Mouse (Mus musculus): ENCODE data around the gene Mrps6. TPM values are rescaled to one million over a fixed set of nuclear protein-coding genes. Genes with fewer than 3 reads are reported as not detected.

Gene Mrps6
- polyA plus RNA-seq (2012), result 0.19 TPM in 1 of 2 replicates, not detected in the other

- TF ChIP-seq GATA1 (IDR thresholded peaks at IDR 0.05; ENCODE audit: low read length) (no peak), TAL1 (IDR thresholded peaks at IDR 0.05; ENCODE audit: low read length) (no peak)
- peaks cover 14% of the 10 kb centered on the region for H3K36me3 ChIP-seq (ENCODE audit: control insufficient read depth)
- peak within 1 kb of the TSS; percentile 85 for H3K4me3 ChIP-seq (replicated peaks)
- H3K9me3 ChIP-seq (ENCODE audit: control insufficient read depth, low read length), result peaks cover 13% of the 10 kb centered on the region
- H3K4me1 ChIP-seq (ENCODE audit: control insufficient read depth), result peaks cover 22% of the 10 kb centered on the region
- H3K27me3 ChIP-seq (ENCODE audit: control insufficient read depth), result peaks cover 17% of the 10 kb centered on the region
These were observed at the start of gene Mrps6, which contains the start of the genes Gm49711 and Slc5a3 for GRCm38 (mm10) chr16:92057852-92058643. Gene Mrps6 (plus strand): TSS chr16:92058270. Gene Gm49711 (plus strand): TSS chr16:92058316. Gene Slc5a3 (plus strand): TSS chr16:92058322.

- Histone ChIP-seq H3K36me3 (ENCODE audit: control insufficient read depth) (no peaks in the 10 kb centered on the region), H3K4me3 (replicated peaks) (no peak overlapping the region), H3K4me1 (ENCODE audit: control insufficient read depth) (peaks cover 3% of the 10 kb centered on the region; the same call in 1 of the 2 replicates), H3K9me3 (ENCODE audit: control insufficient read depth, low read length) (peaks cover 10% of the 10 kb centered on the region), H3K27me3 (ENCODE audit: control insufficient read depth) (no peaks in the 10 kb centered on the region)
- TF ChIP-seq TAL1 (IDR thresholded peaks at IDR 0.05; ENCODE audit: low read length), result no peak
- no peak for TF ChIP-seq GATA1 (IDR thresholded peaks at IDR 0.05; ENCODE audit: low read length)
These were observed 48.5 kb upstream of the Mrps6 start for GRCm38 (mm10) chr16:92009586-92009985.

- TF ChIP-seq TAL1 (IDR thresholded peaks at IDR 0.05; ENCODE audit: low read length), result no peak
- no peak for TF ChIP-seq GATA1 (IDR thresholded peaks at IDR 0.05; ENCODE audit: low read length)
These were observed 41.3 kb upstream of the Mrps6 start for GRCm38 (mm10) chr16:92016792-92017191.

GRCm38 (mm10) chr16:92019141-92020118 is 38.6 kb upstream of the Mrps6 start:
- H3K9me3 ChIP-seq (ENCODE audit: control insufficient read depth, low read length), result no peaks in the 10 kb centered on the region
- H3K4me1 ChIP-seq (ENCODE audit: control insufficient read depth), result no peaks in the 10 kb centered on the region
- no peak overlapping the region for H3K4me3 ChIP-seq (replicated peaks)
- H3K27me3 ChIP-seq (ENCODE audit: control insufficient read depth), result peaks cover 17% of the 10 kb centered on the region
- TF ChIP-seq GATA1 (IDR thresholded peaks at IDR 0.05; ENCODE audit: low read length) (no peak), TAL1 (IDR thresholded peaks at IDR 0.05; ENCODE audit: low read length) (no peak)
- H3K36me3 ChIP-seq (ENCODE audit: control insufficient read depth), result no peaks in the 10 kb centered on the region

More at GRCm38 (mm10) chr16:92016792-92017191, 41.3 kb upstream of the Mrps6 start:
- no peaks in the 10 kb centered on the region for H3K36me3 ChIP-seq (ENCODE audit: control insufficient read depth)
- H3K9me3 ChIP-seq (ENCODE audit: control insufficient read depth, low read length), result no peaks in the 10 kb centered on the region
- H3K4me1 ChIP-seq (ENCODE audit: control insufficient read depth), result no peaks in the 10 kb centered on the region
- H3K4me3 ChIP-seq (replicated peaks), result no peak overlapping the region
- peaks cover 17% of the 10 kb centered on the region for H3K27me3 ChIP-seq (ENCODE audit: control insufficient read depth)

- H3K4me3 ChIP-seq (replicated peaks), result no peak overlapping the region
- H3K27me3 ChIP-seq (ENCODE audit: control insufficient read depth), result peaks cover 17% of the 10 kb centered on the region
- TF ChIP-seq TAL1 (IDR thresholded peaks at IDR 0.05; ENCODE audit: low read length), result no peak
- TF ChIP-seq GATA1 (IDR thresholded peaks at IDR 0.05; ENCODE audit: low read length), result no peak
- no peaks in the 10 kb centered on the region for H3K4me1 ChIP-seq (ENCODE audit: control insufficient read depth)
- H3K9me3 ChIP-seq (ENCODE audit: control insufficient read depth, low read length), result no peaks in the 10 kb centered on the region
- no peaks in the 10 kb centered on the region for H3K36me3 ChIP-seq (ENCODE audit: control insufficient read depth)
These were observed 36.2 kb upstream of the Mrps6 start for GRCm38 (mm10) chr16:92021656-92022400.

GRCm38 (mm10) chr16:92022494-92023283 is 35.4 kb upstream of the Mrps6 start:
- no peaks in the 10 kb centered on the region for H3K9me3 ChIP-seq (ENCODE audit: control insufficient read depth, low read length)
- no peaks in the 10 kb centered on the region for H3K36me3 ChIP-seq (ENCODE audit: control insufficient read depth)
- H3K27me3 ChIP-seq (ENCODE audit: control insufficient read depth), result peaks cover 17% of the 10 kb centered on the region
- H3K4me1 ChIP-seq (ENCODE audit: control insufficient read depth), result no peaks in the 10 kb centered on the region
- no peak for TF ChIP-seq TAL1 (IDR thresholded peaks at IDR 0.05; ENCODE audit: low read length)
- TF ChIP-seq GATA1 (IDR thresholded peaks at IDR 0.05; ENCODE audit: low read length), result no peak
- H3K4me3 ChIP-seq (replicated peaks), result no peak overlapping the region

GRCm38 (mm10) chr16:92033286-92033685 is 24.8 kb upstream of the Mrps6 start:
- Histone ChIP-seq H3K9me3 (ENCODE audit: control insufficient read depth, low read length) (no peaks in the 10 kb centered on the region), H3K4me3 (replicated peaks) (no peak overlapping the region), H3K4me1 (ENCODE audit: control insufficient read depth) (no peaks in the 10 kb centered on the region), H3K27me3 (ENCODE audit: control insufficient read depth) (no peaks in the 10 kb centered on the region), H3K36me3 (ENCODE audit: control insufficient read depth) (no peaks in the 10 kb centered on the region)
- TF ChIP-seq TAL1 (IDR thresholded peaks at IDR 0.05; ENCODE audit: low read length) (no peak), GATA1 (IDR thresholded peaks at IDR 0.05; ENCODE audit: low read length) (no peak)

- H3K36me3 ChIP-seq (ENCODE audit: control insufficient read depth), result no peaks in the 10 kb centered on the region
- H3K27me3 ChIP-seq (ENCODE audit: control insufficient read depth), result no peaks in the 10 kb centered on the region
- no peak overlapping the region for H3K4me3 ChIP-seq (replicated peaks)
- TF ChIP-seq GATA1 (IDR thresholded peaks at IDR 0.05; ENCODE audit: low read length) (no peak), TAL1 (IDR thresholded peaks at IDR 0.05; ENCODE audit: low read length) (no peak)
- H3K9me3 ChIP-seq (ENCODE audit: control insufficient read depth, low read length), result no peaks in the 10 kb centered on the region; the same call in 1 of the 2 replicates
- H3K4me1 ChIP-seq (ENCODE audit: control insufficient read depth), result no peaks in the 10 kb centered on the region
These were observed 23.4 kb upstream of the Mrps6 start for GRCm38 (mm10) chr16:92034676-92035075.

Data from erythroblast, embryonic 14.5 days (primary cell).